Mouse (Mus musculus): ENCODE measurements at regions not wholly inside any gene's neighbourhood (a gene's known extent, or its start where the extent isn't known, plus 50 kb on each side); places are given as distances from the start of the nearest gene placed in this dataset.

GRCm38 (mm10) chr4:31411770-31412525 is 551.9 kb upstream of the Map3k7 start:
- no peak for TF ChIP-seq CTCF (IDR thresholded peaks at IDR 0.05; ENCODE audit: low read depth, low read length)
- TF ChIP-seq POLR2AphosphoS5 (IDR thresholded peaks at IDR 0.05; ENCODE audit: insufficient replicate concordance, low read depth, low read length), result no peak
- TF ChIP-seq GATA1 (IDR thresholded peaks at IDR 0.05; ENCODE audit: borderline replicate concordance, low read length), result no peak
- no peak for TF ChIP-seq TAL1 (conservative IDR thresholded peaks at IDR 0.05; ENCODE audit: low read depth, low read length)
- TF ChIP-seq GATA2 (IDR thresholded peaks at IDR 0.05; ENCODE audit: borderline replicate concordance, low read depth, low read length), result no peak
